Mouse (Mus musculus) E14TG2a.4 (cell line): ENCODE data around the gene Gm21319.
"Not testable (repeated sequence)": the region's sequence is repeated elsewhere in the genome, so short reads cannot be mapped to it uniquely, and the experiment has no call there.

Source experiments
- H3K27me3 ChIP-seq: 2 replicates; pipeline ENCODE4 v1.6.1; 2014; ENCODE audit warnings: low read length, control low read depth; ENCODE audit not compliant: insufficient read depth
- H3K36me3 ChIP-seq: 2 replicates; pipeline ENCODE4 v1.6.1; 2014; ENCODE audit warnings: low read length, control low read depth; ENCODE audit not compliant: insufficient read depth
- H3K4me1 ChIP-seq: replicated peaks from 2 replicates; pipeline ENCODE4 v1.6.1; 2014; ENCODE audit warnings: low read depth, low read length, control low read depth
- H3K4me3 ChIP-seq: replicated peaks from 2 replicates; pipeline ENCODE4 v1.5.1; 2014; ENCODE audit warnings: mild to moderate bottlenecking, low read length
- H3K9me3 ChIP-seq: 2 replicates; pipeline ENCODE4 v1.6.1; 2014; ENCODE audit warnings: low read length, control low read depth

The Gm21319 gene

GRCm38 (mm10) chr12:87775655-87776054 is at the start of gene Gm21319:
Gene Gm21319, minus strand, starts transcription at chr12:87775755.
- H3K9me3 ChIP-seq, H3K36me3 ChIP-seq, H3K27me3 ChIP-seq, H3K4me3 ChIP-seq, H3K4me1 ChIP-seq: not testable (repeated sequence)

DNA sequence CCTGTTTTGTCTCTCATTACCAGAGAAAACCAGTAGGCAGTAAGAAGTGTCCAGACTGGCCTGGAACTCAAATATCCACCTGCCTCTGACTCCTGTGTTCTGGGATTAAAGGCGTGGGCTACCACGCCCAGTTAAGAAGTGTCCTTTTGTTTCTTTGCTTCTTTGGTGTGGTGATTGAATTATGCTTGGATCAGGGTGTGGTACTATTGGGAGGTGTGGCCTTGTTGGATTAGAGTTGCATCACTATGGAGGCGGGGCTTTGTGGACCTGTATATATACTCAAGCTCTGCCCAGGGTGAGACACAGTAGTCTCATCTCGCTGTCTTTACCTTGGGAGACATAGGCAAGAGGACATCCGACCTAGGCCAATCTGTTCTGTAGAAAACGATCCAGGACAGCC is 40.7 kb upstream of the Gm21319 start, which contains the start of gene BB287469:
Gene BB287469, plus strand, starts transcription at position 301 of the 400 bp plus-strand sequence.
- not testable (repeated sequence) for H3K4me3 ChIP-seq, H3K36me3 ChIP-seq, H3K4me1 ChIP-seq, H3K27me3 ChIP-seq, H3K9me3 ChIP-seq

- not testable (repeated sequence) for H3K27me3 ChIP-seq, H3K4me1 ChIP-seq, H3K36me3 ChIP-seq, H3K4me3 ChIP-seq, H3K9me3 ChIP-seq
These were observed 22.4 kb upstream of the Gm21319 start for GRCm38 (mm10) chr12:87797971-87798370.

GRCm38 (mm10) chr12:87795212-87795611 is 19.7 kb upstream of the Gm21319 start, which contains the start of gene Gm21936:
Gene Gm21936, plus strand, starts transcription at chr12:87795512.
- not testable (repeated sequence) for H3K4me1 ChIP-seq, H3K9me3 ChIP-seq, H3K4me3 ChIP-seq, H3K27me3 ChIP-seq, H3K36me3 ChIP-seq
